Mouse (Mus musculus) embryonic facial prominence, embryonic 10.5 days (tissue): Measurements from ENCODE around the gene Pds5b. TPM values are rescaled to one million over a fixed set of nuclear protein-coding genes. Genes with fewer than 3 reads are reported as not detected.
"Not testable (repeated sequence)": the region's sequence is repeated elsewhere in the genome, so short reads cannot be mapped to it uniquely, and the experiment has no call there.

ENCODE experiments used
- DNase-seq: peaks from one replicate; pipeline ENCODE4 v3.0.0-alpha.2; 2017; ENCODE audit warnings: low spot score
- H3K27ac ChIP-seq: fragments of 300-500 bp; sonication (generic); replicated peaks from 2 replicates; pipeline ENCODE4 v1.5.1; 2016; ENCODE audit warnings: mild to moderate bottlenecking
- H3K27me3 ChIP-seq: fragments of 300-500 bp; sonication (generic); replicated peaks from 2 replicates; pipeline ENCODE4 v1.6.1; 2016; ENCODE audit warnings: low read depth, mild to moderate bottlenecking; ENCODE audit not compliant: poor library complexity, severe bottlenecking
- H3K36me3 ChIP-seq: fragments of 300-500 bp; sonication (generic); replicated peaks from 2 replicates; pipeline ENCODE4 v1.6.1; 2016; ENCODE audit warnings: mild to moderate bottlenecking, moderate library complexity
- H3K4me1 ChIP-seq: fragments of 300-500 bp; sonication (generic); 2 replicates; pipeline ENCODE4 v1.6.1; 2016
- H3K4me3 ChIP-seq: fragments of 300-500 bp; sonication (generic); 2 replicates; pipeline ENCODE4 v1.5.1; 2016; ENCODE audit warnings: mild to moderate bottlenecking, moderate library complexity
- H3K9me3 ChIP-seq: fragments of 300-500 bp; sonication (generic); 2 replicates; pipeline ENCODE4 v1.6.1; 2016; ENCODE audit warnings: mild to moderate bottlenecking
- WGBS: fragments of 180-500 bp; shearing (Covaris S2); methylation state at CpG from one replicate; pipeline ENCODE4 v1.1.7; 2016; 5-methylcytosine and 5-hydroxymethylcytosine counted together
- polyA plus RNA-seq: library from polyadenylated mRNA; unstranded; fragments of >200 nt; fragmentation: Nextera tagmentation; extraction: Ambion mirVana; gene quantifications from 2 replicates; pipeline ENCODE4 v1.2.1, GENCODE M21; 2016

Gene Pds5b
- polyA plus RNA-seq, 1 experiment from 2014 or later, result 43.0 TPM

- peak; percentile 95 for DNase-seq
- Histone ChIP-seq H3K9me3 (no peaks in the 10 kb centered on the region), H3K4me1 (peaks cover 6% of the 10 kb centered on the region; the same call in 1 of the 2 replicates), H3K36me3 (peaks cover 35% of the 10 kb centered on the region), H3K27ac (peak overlapping the region; percentile 94), H3K27me3 (no peaks in the 10 kb centered on the region), H3K4me3 (peak overlapping the region; percentile 96)
- under 1% methylated on average over 52 of the region's 52 CpGs for WGBS
Observed at GRCm38 (mm10) chr5:150665132-150665954, 8.2 kb upstream of the Pds5b start.

GRCm38 (mm10) chr5:150666133-150666739 is 7.3 kb upstream of the Pds5b start, which contains the start of gene N4bp2l2:
Gene N4bp2l2 (minus strand): TSS chr5:150666183.
- not testable (repeated sequence) for H3K27me3 ChIP-seq, H3K4me1 ChIP-seq, DNase-seq, H3K9me3 ChIP-seq
- 90% methylated on average over 9 of the region's 9 CpGs for WGBS
- Histone ChIP-seq H3K27ac (peak within 1 kb of the TSS; percentile 94), H3K36me3 (peaks cover 26% of the 10 kb centered on the region), H3K4me3 (peak within 1 kb of the TSS; percentile 96)

GRCm38 (mm10) chr5:150668731-150669130 is 4.8 kb upstream of the Pds5b start:
- Histone ChIP-seq H3K27me3 (no peaks in the 10 kb centered on the region), H3K36me3 (0 out of 2 replicates have a peak, but pooled peaks cover 3% of the 10 kb centered on the region), H3K27ac (no peak overlapping the region), H3K9me3 (no peaks in the 10 kb centered on the region), H3K4me1 (peaks cover 6% of the 10 kb centered on the region; the same call in 1 of the 2 replicates), H3K4me3 (no peak overlapping the region)
- DNase-seq, result no peak
- WGBS, result 58% methylated on average over 4 of the region's 4 CpGs

- Histone ChIP-seq H3K27me3 (no peaks in the 10 kb centered on the region), H3K9me3 (no peaks in the 10 kb centered on the region), H3K36me3 (peaks cover under 1% of the 10 kb centered on the region; the same call in 1 of the 2 replicates), H3K27ac (no peak overlapping the region), H3K4me3 (no peak overlapping the region), H3K4me1 (peaks cover 18% of the 10 kb centered on the region)
- WGBS, result 90% methylated on average over 7 of the region's 7 CpGs
- no peak for DNase-seq
Observed at GRCm38 (mm10) chr5:150672343-150672742, 1.2 kb upstream of the Pds5b start.

- Histone ChIP-seq H3K27ac (peak overlapping the region; percentile 99), H3K9me3 (no peaks in the 10 kb centered on the region), H3K4me3 (peak overlapping the region; percentile 91), H3K4me1 (peaks cover 18% of the 10 kb centered on the region), H3K36me3 (peaks cover 11% of the 10 kb centered on the region), H3K27me3 (no peaks in the 10 kb centered on the region)
- WGBS, result under 1% methylated on average over 79 of the region's 91 CpGs
- peak; percentile 78 for DNase-seq
Observed at GRCm38 (mm10) chr5:150673880-150674621, 512 bp downstream of the Pds5b start.

GRCm38 (mm10) chr5:150674866-150675265 is 1.3 kb downstream of the Pds5b start:
- WGBS, result 62% methylated on average over 6 of the region's 6 CpGs

GRCm38 (mm10) chr5:150682862-150683261 is 9.3 kb downstream of the Pds5b start:
- WGBS, result 97% methylated on average over 6 of the region's 6 CpGs
- H3K27ac ChIP-seq, H3K4me3 ChIP-seq, H3K4me1 ChIP-seq, H3K9me3 ChIP-seq, H3K27me3 ChIP-seq, DNase-seq: not testable (repeated sequence)
- peaks cover 14% of the 10 kb centered on the region for H3K36me3 ChIP-seq

More at GRCm38 (mm10) chr5:150674866-150675265, 1.3 kb downstream of the Pds5b start:
- Histone ChIP-seq H3K27ac (peak overlapping the region; percentile 99), H3K9me3 (no peaks in the 10 kb centered on the region), H3K27me3 (no peaks in the 10 kb centered on the region), H3K4me1 (peaks cover 18% of the 10 kb centered on the region), H3K36me3 (peaks cover 18% of the 10 kb centered on the region), H3K4me3 (peak overlapping the region; percentile 91)
- DNase-seq, result no peak

GRCm38 (mm10) chr5:150690685-150691084 is 17.1 kb downstream of the Pds5b start:
- Histone ChIP-seq H3K27ac (no peak overlapping the region), H3K4me3 (no peak overlapping the region), H3K9me3 (peaks cover 11% of the 10 kb centered on the region), H3K4me1 (peaks cover 3% of the 10 kb centered on the region), H3K36me3 (peaks cover 24% of the 10 kb centered on the region), H3K27me3 (no peaks in the 10 kb centered on the region)
- no peak for DNase-seq

- no peaks in the 10 kb centered on the region for H3K27me3 ChIP-seq
- no peak for DNase-seq
- H3K27ac ChIP-seq, result no peak overlapping the region
- peaks cover 11% of the 10 kb centered on the region for H3K9me3 ChIP-seq
- no peak overlapping the region for H3K4me3 ChIP-seq
- peaks cover 46% of the 10 kb centered on the region for H3K36me3 ChIP-seq
- H3K4me1 ChIP-seq, result peaks cover 3% of the 10 kb centered on the region
- WGBS, result 94% methylated on average over 2 of the region's 2 CpGs
Observed at GRCm38 (mm10) chr5:150693277-150693676, 19.7 kb downstream of the Pds5b start.

GRCm38 (mm10) chr5:150702714-150703113 is 29.2 kb downstream of the Pds5b start:
- DNase-seq, result no peak
- Histone ChIP-seq H3K4me3 (no peak overlapping the region), H3K27me3 (no peaks in the 10 kb centered on the region), H3K9me3 (no peaks in the 10 kb centered on the region), H3K27ac (no peak overlapping the region), H3K36me3 (peaks cover 34% of the 10 kb centered on the region), H3K4me1 (no peaks in the 10 kb centered on the region)
- 84% methylated on average over 2 of the region's 2 CpGs for WGBS

GRCm38 (mm10) chr5:150706651-150707050 is 33.1 kb downstream of the Pds5b start:
- H3K9me3 ChIP-seq, H3K4me3 ChIP-seq, DNase-seq, H3K27ac ChIP-seq, H3K27me3 ChIP-seq, H3K4me1 ChIP-seq: not testable (repeated sequence)
- peaks cover 22% of the 10 kb centered on the region for H3K36me3 ChIP-seq
- 92% methylated on average over 1 of the region's 1 CpGs for WGBS

- not testable (repeated sequence) for H3K9me3 ChIP-seq, DNase-seq, H3K4me1 ChIP-seq, H3K27ac ChIP-seq, H3K27me3 ChIP-seq, H3K4me3 ChIP-seq
- WGBS, result 89% methylated on average over 3 of the region's 3 CpGs
- H3K36me3 ChIP-seq, result peaks cover 22% of the 10 kb centered on the region
Observed at GRCm38 (mm10) chr5:150707181-150707580, 33.6 kb downstream of the Pds5b start.
